Mouse (Mus musculus) brain, embryonic 14.5 days (tissue): ENCODE measurements around the gene Atxn2.

Source experiments
- CTCF ChIP-seq: fragments of 200-500 bp; IDR thresholded peaks from 2 replicates; pipeline ENCODE4 v1.5.1; 2012; ENCODE audit warnings: inconsistent platforms, mild to moderate bottlenecking, moderate library complexity, borderline replicate concordance; ENCODE audit not compliant: insufficient read depth, insufficient read length; ENCODE audit errors: extremely low read depth
- POLR2A ChIP-seq: fragments of 200-500 bp; IDR thresholded peaks from 2 replicates; pipeline ENCODE4 v1.6.1; 2012; ENCODE audit warnings: mild to moderate bottlenecking, inconsistent platforms, borderline replicate concordance; ENCODE audit not compliant: poor library complexity, insufficient read depth, insufficient read length, severe bottlenecking; ENCODE audit errors: extremely low read depth

DNA sequence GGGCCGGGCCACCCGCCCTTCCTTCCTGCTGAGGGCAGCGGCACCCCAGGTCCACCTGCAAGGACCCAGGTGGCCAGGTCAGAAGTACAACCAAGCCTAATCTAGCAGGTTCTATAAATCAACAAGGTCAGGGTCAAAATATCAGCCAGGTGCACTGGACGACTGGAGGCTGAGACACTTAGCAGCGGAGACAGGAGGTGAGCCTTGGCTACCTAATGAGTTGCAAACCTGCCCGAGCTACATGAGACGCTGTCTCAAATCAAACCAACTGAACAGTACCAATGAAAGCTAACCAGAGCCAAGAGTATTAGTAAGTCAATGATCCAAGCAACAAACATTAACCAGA lies 128.0 kb downstream of the Atxn2 start:
- TF ChIP-seq CTCF (no peak), POLR2A (no peak)
